Mouse (Mus musculus) stomach, postnatal 0 days (tissue): ENCODE data around the gene Epc2. TPM values are rescaled to one million over a fixed set of nuclear protein-coding genes. Genes with fewer than 3 reads are reported as not detected.

ENCODE experiments used
- ATAC-seq: fragments of 200-750 bp; cut with Nextera tagmentation; 2 replicates; pipeline ENCODE4 v1.8.0; 2017; ENCODE audit not compliant: low FRiP score, low TSS enrichment
- DNase-seq: peaks from one replicate; pipeline ENCODE4 v3.0.0-alpha.2; 2016; ENCODE audit warnings: low spot score
- H3K27ac ChIP-seq: fragments of 300-500 bp; sonication (generic); replicated peaks from 2 replicates; pipeline ENCODE4 v1.5.1; 2014; ENCODE audit warnings: mild to moderate bottlenecking, control low read depth
- H3K27me3 ChIP-seq: fragments of 300-500 bp; sonication (generic); 2 replicates; pipeline ENCODE4 v1.6.1; 2014; ENCODE audit warnings: low read length; ENCODE audit not compliant: control insufficient read depth, insufficient read depth
- H3K36me3 ChIP-seq: fragments of 300-500 bp; sonication (generic); 2 replicates; pipeline ENCODE4 v1.6.1; 2014; ENCODE audit warnings: low read length, mixed read lengths; ENCODE audit not compliant: control insufficient read depth, insufficient read depth
- H3K4me1 ChIP-seq: fragments of 300-500 bp; sonication (generic); replicated peaks from 2 replicates; pipeline ENCODE4 v1.6.1; 2014; ENCODE audit warnings: antibody characterized with exemption; ENCODE audit not compliant: control insufficient read depth, insufficient read depth
- H3K4me2 ChIP-seq: fragments of 300-500 bp; sonication (generic); replicated peaks from 2 replicates; pipeline ENCODE4 v1.6.1; 2014; ENCODE audit warnings: low read depth, mild to moderate bottlenecking, control low read depth, moderate library complexity
- H3K4me3 ChIP-seq: fragments of 300-500 bp; sonication (generic); 2 replicates; pipeline ENCODE4 v1.5.1; 2014; ENCODE audit warnings: low read depth, low read length, control low read depth
- H3K9ac ChIP-seq: fragments of 300-500 bp; sonication (generic); 2 replicates; pipeline ENCODE4 v1.6.1; 2014; ENCODE audit warnings: mild to moderate bottlenecking, low read length, control low read depth, mixed read lengths
- H3K9me3 ChIP-seq: fragments of 300-500 bp; sonication (generic); 2 replicates; pipeline ENCODE4 v1.6.1; 2016; ENCODE audit warnings: low read length; ENCODE audit not compliant: control insufficient read depth
- CTCF ChIP-seq: IDR thresholded peaks from 2 replicates; pipeline ENCODE4 v1.5.1; 2016; ENCODE audit warnings: antibody characterized with exemption, low read depth, mild to moderate bottlenecking, moderate library complexity
- EP300 ChIP-seq: optimal IDR thresholded peaks from 2 replicates; pipeline ENCODE3; 2016; ENCODE audit warnings: antibody characterized with exemption
- WGBS: fragments of 180-500 bp; shearing (Covaris S2); extraction: QIAGEN DNeasy Blood & Tissue Kit; methylation state at CpG from one replicate; pipeline ENCODE4 v1.1.7; 2014; 5-methylcytosine and 5-hydroxymethylcytosine counted together
- polyA plus RNA-seq: library from polyadenylated mRNA; unstranded; fragments of >200 nt; fragmentation: Nextera tagmentation; extraction: Ambion mirVana; gene quantifications from 2 replicates; pipeline ENCODE4 v1.2.1, GENCODE M21; 2015

The Epc2 gene
- polyA plus RNA-seq: 2.8 and 2.9 TPM in 2 replicates

DNA sequence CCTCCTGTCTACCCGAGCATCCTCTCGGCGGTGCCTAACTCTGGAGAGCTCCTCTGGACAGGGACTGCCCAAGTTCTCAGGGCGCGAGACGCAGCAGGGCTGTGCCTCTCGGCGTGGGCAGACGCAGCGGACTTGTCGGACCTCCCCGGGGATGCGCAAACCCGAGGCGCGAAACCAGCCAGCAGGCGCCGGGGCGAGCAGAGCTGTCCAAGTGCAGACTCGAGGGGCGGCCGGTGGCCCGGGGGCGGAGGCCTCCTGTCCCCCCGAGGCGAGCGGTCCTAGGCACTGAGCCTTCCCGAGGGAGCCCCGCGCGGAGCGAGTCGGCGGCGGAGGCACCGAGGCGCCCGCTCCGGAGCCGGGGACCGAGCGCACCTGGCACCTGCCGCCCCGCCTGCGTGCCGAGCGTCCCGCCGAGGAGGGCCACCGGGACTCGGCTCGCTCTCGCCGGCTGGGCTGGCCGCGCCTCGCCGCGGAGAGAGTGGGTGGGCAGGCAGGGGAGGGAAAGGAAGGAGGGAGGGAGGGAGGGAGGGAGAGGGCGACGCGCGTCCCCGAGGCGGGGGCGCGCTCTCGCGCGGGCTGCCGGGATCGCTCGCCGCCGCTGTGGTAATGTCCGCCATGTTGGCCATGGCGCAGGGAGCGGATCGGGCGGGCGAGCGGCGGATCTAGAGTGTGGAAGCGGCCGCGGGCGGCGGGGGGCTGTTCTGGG, at the start of gene Epc2:
TSS of gene Epc2 (plus strand) at position 556 of the 706 bp plus-strand sequence.
- Histone ChIP-seq H3K4me3 (peak within 1 kb of the TSS; percentile 91), H3K4me1 (no peaks in the 10 kb centered on the region), H3K27me3 (no peaks in the 10 kb centered on the region), H3K27ac (peak within 1 kb of the TSS; percentile 99), H3K9ac (peak within 1 kb of the TSS; percentile 99), H3K4me2 (peak within 1 kb of the TSS; percentile 96), H3K36me3 (no peaks in the 10 kb centered on the region), H3K9me3 (no peaks in the 10 kb centered on the region)
- ATAC-seq (peak; percentile 81), DNase-seq (peak; percentile 92)
- TF ChIP-seq CTCF (no peak), EP300 (no peak)
- WGBS: 0% methylated on average over 53 of the region's 88 CpGs

DNA sequence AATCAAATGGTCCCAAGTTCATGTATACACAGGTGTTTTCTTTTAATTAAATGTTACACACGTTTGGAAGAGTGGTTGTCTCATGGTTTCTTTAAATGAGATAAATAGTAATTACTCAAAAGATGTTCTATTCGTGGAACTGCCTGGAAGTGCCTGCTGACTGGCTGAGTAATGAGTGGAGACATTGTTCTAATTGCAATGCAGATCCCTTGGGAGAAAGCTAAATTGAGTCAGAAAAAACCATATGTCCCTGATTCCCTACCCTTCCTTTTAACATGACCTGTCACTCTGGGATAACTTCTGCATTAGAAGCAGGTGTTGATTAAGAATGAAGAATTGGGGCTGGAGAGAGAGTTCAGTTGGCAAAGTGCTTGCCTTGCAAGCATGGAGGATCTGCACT, 45.3 kb upstream of the Epc2 start:
- no peaks in the 10 kb centered on the region for H3K27me3 ChIP-seq
- H3K9ac ChIP-seq: no peak overlapping the region
- WGBS: 38% methylated on average over 2 of the region's 2 CpGs
- no peak overlapping the region for H3K27ac ChIP-seq
- H3K4me1 ChIP-seq: no peaks in the 10 kb centered on the region
- DNase-seq (no peak), ATAC-seq (no peak)
- no peak for TF ChIP-seq CTCF
- no peak for TF ChIP-seq EP300
- H3K4me2 ChIP-seq: no peak overlapping the region
- no peak overlapping the region for H3K4me3 ChIP-seq
- H3K36me3 ChIP-seq: no peaks in the 10 kb centered on the region
- no peaks in the 10 kb centered on the region for H3K9me3 ChIP-seq

DNA sequence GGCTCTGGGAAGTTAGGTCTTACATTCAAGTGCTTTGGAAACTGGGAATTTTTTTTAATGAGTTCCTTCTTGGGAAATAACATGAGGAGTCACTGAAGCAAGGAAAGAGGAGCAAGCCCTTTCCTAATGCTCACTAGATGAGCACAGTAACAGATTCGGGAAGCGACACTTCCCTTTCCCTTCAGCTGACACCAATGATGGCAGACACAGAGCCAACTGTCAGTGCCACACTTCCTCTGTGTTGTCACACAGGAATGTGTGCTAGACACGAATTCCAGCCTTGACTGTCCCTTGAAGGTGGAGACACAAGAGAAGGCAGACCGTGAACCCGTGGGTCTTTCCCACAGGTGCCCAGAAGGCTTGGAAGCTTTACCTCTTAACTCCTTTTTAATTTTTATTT, 39.6 kb upstream of the Epc2 start:
- H3K4me2 ChIP-seq: no peak overlapping the region
- DNase-seq (no peak), ATAC-seq (no peak)
- no peak overlapping the region for H3K27ac ChIP-seq
- H3K27me3 ChIP-seq: no peaks in the 10 kb centered on the region
- no peak overlapping the region for H3K9ac ChIP-seq
- no peaks in the 10 kb centered on the region for H3K9me3 ChIP-seq
- H3K4me3 ChIP-seq: no peak overlapping the region
- WGBS: 80% methylated on average over 5 of the region's 5 CpGs
- H3K4me1 ChIP-seq: no peaks in the 10 kb centered on the region
- no peaks in the 10 kb centered on the region for H3K36me3 ChIP-seq
- TF ChIP-seq EP300 (no peak), CTCF (no peak)

DNA sequence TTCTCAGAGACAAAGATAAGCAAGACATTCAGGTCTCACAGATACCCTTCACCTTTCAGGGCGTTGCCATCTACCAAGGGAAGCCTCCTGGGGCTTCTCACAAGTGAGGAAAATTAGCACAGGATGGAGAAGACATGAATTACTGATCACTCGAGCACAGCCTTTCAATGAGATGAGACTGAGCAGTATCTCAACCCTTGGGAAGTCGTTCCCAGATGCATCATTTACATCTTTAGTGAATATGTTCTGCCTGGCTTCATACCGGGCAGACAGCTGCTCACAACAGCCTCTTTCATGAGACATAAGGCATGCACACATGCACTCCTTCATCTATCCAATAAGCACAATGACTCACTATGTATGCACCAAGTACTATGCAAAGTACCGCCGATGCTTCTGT, 38.7 kb upstream of the Epc2 start:
- DNase-seq: no peak
- 69% methylated on average over 6 of the region's 6 CpGs for WGBS
- no peak for ATAC-seq
- Histone ChIP-seq H3K4me3 (no peak overlapping the region), H3K9ac (no peak overlapping the region), H3K4me2 (no peak overlapping the region), H3K4me1 (no peaks in the 10 kb centered on the region), H3K36me3 (no peaks in the 10 kb centered on the region), H3K9me3 (no peaks in the 10 kb centered on the region), H3K27ac (no peak overlapping the region), H3K27me3 (no peaks in the 10 kb centered on the region)
- TF ChIP-seq CTCF: no peak
- TF ChIP-seq EP300: no peak

DNA sequence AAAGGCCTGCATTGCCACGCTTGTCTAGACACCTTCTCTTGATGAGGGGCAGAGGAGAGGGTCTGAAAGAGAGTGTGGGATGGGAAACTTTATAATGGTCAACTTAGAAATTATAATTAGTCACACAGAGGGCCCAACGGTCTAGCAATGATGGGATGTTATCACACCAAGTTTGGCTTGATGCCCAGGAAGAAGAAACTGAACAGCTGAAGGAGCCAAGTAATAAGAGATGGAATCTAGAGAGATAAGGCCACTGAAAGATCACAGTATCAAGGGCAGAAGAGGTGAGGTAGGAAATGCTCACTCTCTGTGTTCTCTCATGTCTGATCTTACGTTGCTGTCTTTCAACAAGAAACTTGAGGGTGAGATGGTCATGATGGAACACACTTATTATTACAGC, 35.4 kb upstream of the Epc2 start:
- H3K4me3 ChIP-seq: no peak overlapping the region
- 58% methylated on average over 3 of the region's 3 CpGs for WGBS

DNA sequence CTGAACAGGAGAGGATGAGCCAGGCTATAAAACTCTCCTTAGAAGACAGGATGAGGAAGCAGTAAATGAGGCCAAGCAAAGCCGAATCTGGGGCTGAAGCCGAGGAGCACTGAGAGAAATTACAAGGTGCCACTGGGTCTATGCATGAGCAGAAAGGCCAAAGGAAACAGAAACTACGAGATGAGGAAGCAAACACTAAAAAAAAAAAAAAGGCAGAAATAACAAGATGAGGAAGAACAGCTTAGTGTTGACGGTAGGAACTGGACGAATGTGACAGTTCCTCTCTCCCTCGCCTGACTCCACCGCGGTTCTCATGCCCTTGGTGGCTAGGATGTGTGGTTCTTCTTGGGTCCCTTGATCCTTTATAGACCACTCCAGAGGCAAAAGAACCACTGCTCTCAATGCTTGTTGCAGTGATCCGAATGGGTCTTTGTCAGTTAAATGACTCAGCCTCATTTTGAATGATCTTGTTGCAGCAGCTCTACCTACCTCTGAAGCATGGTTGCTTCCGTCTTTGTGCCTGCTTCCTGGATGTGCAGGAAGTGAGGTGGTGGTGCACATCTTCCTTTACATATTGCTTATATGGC, 34.2 kb upstream of the Epc2 start:
- Histone ChIP-seq H3K9me3 (no peaks in the 10 kb centered on the region), H3K4me3 (no peak overlapping the region), H3K27me3 (no peaks in the 10 kb centered on the region), H3K4me1 (no peaks in the 10 kb centered on the region), H3K4me2 (no peak overlapping the region), H3K27ac (no peak overlapping the region), H3K9ac (no peak overlapping the region), H3K36me3 (no peaks in the 10 kb centered on the region)
- no peak for ATAC-seq
- no peak for TF ChIP-seq EP300
- no peak for TF ChIP-seq CTCF
- DNase-seq: no peak
- 65% methylated on average over 10 of the region's 10 CpGs for WGBS

More for the DNA sequence above, 35.4 kb upstream of the Epc2 start:
- H3K9me3 ChIP-seq: no peaks in the 10 kb centered on the region
- TF ChIP-seq CTCF (no peak), EP300 (no peak)
- H3K4me2 ChIP-seq: no peak overlapping the region
- no peak for DNase-seq
- H3K27me3 ChIP-seq: no peaks in the 10 kb centered on the region
- no peaks in the 10 kb centered on the region for H3K4me1 ChIP-seq
- no peaks in the 10 kb centered on the region for H3K36me3 ChIP-seq
- H3K27ac ChIP-seq: no peak overlapping the region
- H3K9ac ChIP-seq: no peak overlapping the region
- ATAC-seq: no peak
